Mouse (Mus musculus) stomach, postnatal 0 days (tissue): ENCODE measurements around the gene Fubp3. TPM values are rescaled to one million over a fixed set of nuclear protein-coding genes. Genes with fewer than 3 reads are reported as not detected.

Experiments
- ATAC-seq: fragments of 200-750 bp; cut with Nextera tagmentation; 2 replicates; pipeline ENCODE4 v1.8.0; 2017; ENCODE audit not compliant: low FRiP score, low TSS enrichment
- DNase-seq: peaks from one replicate; pipeline ENCODE4 v3.0.0-alpha.2; 2016; ENCODE audit warnings: low spot score
- H3K27ac ChIP-seq: fragments of 300-500 bp; sonication (generic); replicated peaks from 2 replicates; pipeline ENCODE4 v1.5.1; 2014; ENCODE audit warnings: mild to moderate bottlenecking, control low read depth
- H3K27me3 ChIP-seq: fragments of 300-500 bp; sonication (generic); 2 replicates; pipeline ENCODE4 v1.6.1; 2014; ENCODE audit warnings: low read length; ENCODE audit not compliant: control insufficient read depth, insufficient read depth
- H3K36me3 ChIP-seq: fragments of 300-500 bp; sonication (generic); 2 replicates; pipeline ENCODE4 v1.6.1; 2014; ENCODE audit warnings: low read length, mixed read lengths; ENCODE audit not compliant: control insufficient read depth, insufficient read depth
- H3K4me1 ChIP-seq: fragments of 300-500 bp; sonication (generic); replicated peaks from 2 replicates; pipeline ENCODE4 v1.6.1; 2014; ENCODE audit warnings: antibody characterized with exemption; ENCODE audit not compliant: control insufficient read depth, insufficient read depth
- H3K4me2 ChIP-seq: fragments of 300-500 bp; sonication (generic); replicated peaks from 2 replicates; pipeline ENCODE4 v1.6.1; 2014; ENCODE audit warnings: low read depth, mild to moderate bottlenecking, control low read depth, moderate library complexity
- H3K4me3 ChIP-seq: fragments of 300-500 bp; sonication (generic); 2 replicates; pipeline ENCODE4 v1.5.1; 2014; ENCODE audit warnings: low read depth, low read length, control low read depth
- H3K9ac ChIP-seq: fragments of 300-500 bp; sonication (generic); 2 replicates; pipeline ENCODE4 v1.6.1; 2014; ENCODE audit warnings: mild to moderate bottlenecking, low read length, control low read depth, mixed read lengths
- H3K9me3 ChIP-seq: fragments of 300-500 bp; sonication (generic); 2 replicates; pipeline ENCODE4 v1.6.1; 2016; ENCODE audit warnings: low read length; ENCODE audit not compliant: control insufficient read depth
- CTCF ChIP-seq: IDR thresholded peaks from 2 replicates; pipeline ENCODE4 v1.5.1; 2016; ENCODE audit warnings: antibody characterized with exemption, low read depth, mild to moderate bottlenecking, moderate library complexity
- EP300 ChIP-seq: optimal IDR thresholded peaks from 2 replicates; pipeline ENCODE3; 2016; ENCODE audit warnings: antibody characterized with exemption
- WGBS: fragments of 180-500 bp; shearing (Covaris S2); extraction: QIAGEN DNeasy Blood & Tissue Kit; methylation state at CpG from one replicate; pipeline ENCODE4 v1.1.7; 2014; 5-methylcytosine and 5-hydroxymethylcytosine counted together
- polyA plus RNA-seq: library from polyadenylated mRNA; unstranded; fragments of >200 nt; fragmentation: Nextera tagmentation; extraction: Ambion mirVana; gene quantifications from 2 replicates; pipeline ENCODE4 v1.2.1, GENCODE M21; 2015

The Fubp3 gene
- polyA plus RNA-seq, 1 experiment from 2014 or later: 50.2 TPM

DNA sequence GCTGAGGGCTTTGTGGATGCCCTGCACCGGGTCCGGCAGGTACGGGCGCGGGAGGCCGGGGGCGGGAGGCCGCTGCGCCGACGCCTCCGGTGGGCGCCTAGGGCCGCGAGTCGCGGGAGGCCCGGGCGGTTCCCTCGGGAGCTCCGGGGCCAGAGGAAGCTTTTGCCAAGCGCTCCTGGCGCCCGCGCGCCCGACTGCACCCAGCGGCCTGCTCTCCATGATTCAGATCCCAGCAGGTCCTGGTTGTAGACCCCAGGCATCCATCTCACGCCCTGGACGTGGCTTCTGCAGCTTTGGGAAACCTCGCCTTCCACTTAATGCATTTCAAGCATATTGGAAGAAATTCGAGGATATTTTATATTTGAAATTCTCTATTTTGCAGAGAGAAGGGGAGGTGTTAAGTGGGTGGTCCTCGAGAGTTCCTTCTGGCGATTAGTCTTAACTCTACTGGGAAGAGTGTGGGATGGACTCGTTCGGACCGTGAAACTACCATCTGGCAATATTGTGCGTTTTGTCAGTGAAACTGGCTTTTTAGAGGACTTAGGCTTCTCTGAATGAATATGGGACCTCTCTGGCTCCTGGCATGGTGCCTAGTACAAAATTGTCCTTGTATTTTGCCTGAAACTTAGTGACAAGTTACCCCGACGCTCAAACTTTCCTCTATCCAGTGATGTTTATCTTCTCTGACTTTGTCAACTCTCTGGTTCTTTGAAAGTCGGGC lies 624 bp downstream of the Fubp3 start:
- 1% methylated on average over 26 of the region's 41 CpGs for WGBS
- no peaks in the 10 kb centered on the region for H3K9me3 ChIP-seq
- H3K4me3 ChIP-seq: peak overlapping the region; percentile 98
- no peak for DNase-seq
- no peaks in the 10 kb centered on the region for H3K27me3 ChIP-seq
- H3K36me3 ChIP-seq: no peaks in the 10 kb centered on the region; the same call in 1 of the 2 replicates
- H3K9ac ChIP-seq: peak overlapping the region; percentile 97
- H3K27ac ChIP-seq: peak overlapping the region; percentile 95
- peak overlapping the region; percentile 93 for H3K4me2 ChIP-seq
- peak; percentile 71; the same call in 1 of the 2 replicates for ATAC-seq
- H3K4me1 ChIP-seq: 0 out of 2 replicates have a peak, but pooled peaks cover 3% of the 10 kb centered on the region
- TF ChIP-seq EP300 (no peak), CTCF (no peak)

DNA sequence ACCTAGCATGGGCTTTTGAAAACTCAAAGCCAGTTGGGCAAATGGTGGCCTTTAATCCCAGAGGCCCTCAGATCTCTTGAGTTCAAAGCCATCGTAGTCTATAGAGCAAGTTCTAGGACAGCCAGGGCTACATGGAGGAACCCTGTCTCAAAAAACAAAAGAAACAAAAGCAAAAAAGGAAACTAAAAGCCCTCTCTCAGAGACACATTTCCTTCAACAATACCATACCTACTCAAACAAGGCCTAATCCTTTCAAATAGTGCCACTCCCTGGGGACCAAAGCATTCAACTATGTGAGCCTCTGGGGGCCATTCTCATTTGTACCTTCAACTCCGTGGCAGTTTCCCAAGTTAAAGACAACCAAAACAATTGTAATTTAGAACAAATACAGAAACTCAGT lies 9.2 kb downstream of the Fubp3 start:
- Histone ChIP-seq H3K4me2 (no peak overlapping the region), H3K36me3 (no peaks in the 10 kb centered on the region; the same call in 1 of the 2 replicates), H3K9me3 (no peaks in the 10 kb centered on the region), H3K27ac (no peak overlapping the region), H3K4me3 (no peak overlapping the region), H3K9ac (no peak overlapping the region), H3K4me1 (no peaks in the 10 kb centered on the region), H3K27me3 (no peaks in the 10 kb centered on the region)
- DNase-seq (no peak), ATAC-seq (no peak)
- 48% methylated on average over 2 of the region's 2 CpGs for whole genome bisulfite sequencing
- TF ChIP-seq EP300 (no peak), CTCF (no peak)

DNA sequence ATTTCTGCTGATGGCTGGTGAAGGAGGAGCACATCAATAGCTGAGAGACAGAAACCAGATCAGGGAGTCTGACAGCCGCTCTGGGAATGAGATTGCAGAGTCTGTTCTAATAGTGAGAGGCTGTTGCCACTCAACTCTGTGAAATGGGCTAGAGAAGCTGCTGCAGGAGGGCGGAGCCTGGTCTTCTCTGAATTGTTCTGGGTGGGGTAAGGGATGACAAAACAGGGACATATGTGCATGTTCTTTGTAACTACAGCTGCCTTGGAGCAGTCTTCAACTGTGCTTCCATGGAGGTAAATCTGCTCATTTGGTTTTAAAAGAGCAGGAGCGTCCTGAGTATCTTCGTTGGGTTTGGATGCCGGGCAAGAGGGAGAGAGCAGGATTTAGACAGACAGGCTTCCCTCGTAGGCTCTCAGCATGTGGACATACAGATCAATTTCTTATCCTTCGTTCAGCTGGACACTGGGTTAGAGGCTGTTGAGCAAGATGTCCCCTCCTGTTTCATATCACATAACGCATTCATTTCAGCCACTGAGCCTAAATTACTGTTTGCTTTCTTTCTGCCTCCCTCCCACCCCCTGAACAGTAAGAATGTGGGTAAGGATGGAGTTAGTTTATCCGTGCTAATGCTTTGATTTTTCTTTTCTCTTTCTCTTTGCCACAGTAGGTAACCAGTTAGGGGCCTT lies 19.5 kb downstream of the Fubp3 start:
- Histone ChIP-seq H3K4me3 (no peak overlapping the region), H3K27me3 (no peaks in the 10 kb centered on the region), H3K9me3 (no peaks in the 10 kb centered on the region), H3K4me2 (no peak overlapping the region), H3K4me1 (no peaks in the 10 kb centered on the region), H3K9ac (no peak overlapping the region), H3K27ac (no peak overlapping the region), H3K36me3 (peaks cover 14% of the 10 kb centered on the region; the same call in 1 of the 2 replicates)
- no peak for DNase-seq
- ATAC-seq: no peak
- no peak for TF ChIP-seq EP300
- 77% methylated on average over 9 of the region's 9 CpGs for WGBS

DNA sequence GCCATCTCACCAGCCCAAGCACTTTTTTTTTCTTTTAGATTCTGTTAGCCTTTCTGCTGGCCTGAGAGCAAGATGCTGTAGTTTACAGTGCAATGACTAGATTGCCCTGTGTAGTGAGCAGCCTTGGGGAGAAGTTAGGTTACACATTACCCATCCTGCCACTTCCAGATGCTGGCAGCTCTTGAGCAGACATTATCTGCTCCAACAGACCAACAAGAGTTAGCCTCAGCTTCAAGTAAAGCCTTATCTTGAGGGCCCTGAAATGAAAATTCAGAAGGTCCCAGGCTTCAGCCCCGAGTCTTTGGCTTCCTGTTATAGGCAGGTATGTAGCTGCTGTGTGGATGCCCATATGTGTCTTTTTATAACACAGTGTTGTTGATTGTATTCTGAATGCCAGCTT lies 35.1 kb downstream of the Fubp3 start:
- no peak overlapping the region for H3K9ac ChIP-seq
- no peak overlapping the region for H3K27ac ChIP-seq
- no peak overlapping the region for H3K4me3 ChIP-seq
- H3K27me3 ChIP-seq: no peaks in the 10 kb centered on the region
- no peak overlapping the region for H3K4me2 ChIP-seq
- ATAC-seq (no peak), DNase-seq (no peak)
- TF ChIP-seq CTCF (no peak), EP300 (no peak)
- H3K4me1 ChIP-seq: no peaks in the 10 kb centered on the region
- no peaks in the 10 kb centered on the region for H3K9me3 ChIP-seq
- 77% methylated on average over 1 of the region's 1 CpGs for WGBS
- peaks cover 43% of the 10 kb centered on the region for H3K36me3 ChIP-seq

- Histone ChIP-seq H3K9me3 (no peaks in the 10 kb centered on the region), H3K27ac (no peak overlapping the region), H3K4me2 (no peak overlapping the region), H3K36me3 (peaks cover 53% of the 10 kb centered on the region), H3K4me3 (no peak overlapping the region), H3K9ac (no peak overlapping the region), H3K4me1 (no peaks in the 10 kb centered on the region), H3K27me3 (no peaks in the 10 kb centered on the region)
- no peak for DNase-seq
- no peak for ATAC-seq
- TF ChIP-seq CTCF: peak; percentile 21; the same call in 1 of the 2 replicates
- no peak for TF ChIP-seq EP300
- 15% methylated on average over 7 of the region's 7 CpGs for WGBS
These were observed 37.4 kb downstream of the Fubp3 start for GRCm38 (mm10) chr2:31609859-31610261.

DNA sequence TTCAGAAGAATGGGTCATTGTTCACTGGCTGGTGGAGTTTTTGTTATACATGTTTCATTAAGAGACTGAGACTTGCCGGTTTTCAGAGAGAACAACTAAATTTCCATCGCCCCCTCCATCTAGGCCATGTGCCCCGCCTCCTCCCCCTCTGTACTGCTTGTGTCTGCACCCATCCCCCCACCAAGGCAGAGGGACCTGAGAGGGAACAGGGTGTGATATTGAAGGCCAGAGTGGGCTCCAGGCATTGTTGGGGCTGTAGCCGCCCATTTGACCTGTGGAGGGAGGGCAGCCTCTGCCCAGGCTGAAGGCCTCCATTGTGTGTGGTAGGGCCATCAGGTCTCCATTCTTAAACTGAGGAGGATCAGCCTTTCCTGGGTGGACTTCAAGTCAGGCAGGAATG lies 38.5 kb downstream of the Fubp3 start:
- ATAC-seq (no peak), DNase-seq (no peak)
- Histone ChIP-seq H3K27ac (no peak overlapping the region), H3K9ac (no peak overlapping the region), H3K27me3 (no peaks in the 10 kb centered on the region), H3K36me3 (peaks cover 57% of the 10 kb centered on the region), H3K9me3 (no peaks in the 10 kb centered on the region), H3K4me1 (no peaks in the 10 kb centered on the region), H3K4me2 (no peak overlapping the region), H3K4me3 (no peak overlapping the region)
- 86% methylated on average over 4 of the region's 4 CpGs for WGBS
- TF ChIP-seq CTCF (no peak), EP300 (no peak)
